Mouse (Mus musculus) kidney, embryonic 16.5 days (tissue): ENCODE data around the gene Wipf3. TPM values are rescaled to one million over a fixed set of nuclear protein-coding genes. Genes with fewer than 3 reads are reported as not detected.

Source experiments
- ATAC-seq: fragments of 200-750 bp; cut with Nextera tagmentation; 2 replicates; pipeline ENCODE4 v1.8.0; 2017; ENCODE audit warnings: moderate TSS enrichment; ENCODE audit not compliant: low FRiP score, low TSS enrichment
- H3K27ac ChIP-seq: fragments of 300-500 bp; sonication (generic); 2 replicates; pipeline ENCODE4 v1.5.1; 2014; ENCODE audit warnings: low read length
- H3K27me3 ChIP-seq: fragments of 300-500 bp; sonication (generic); 2 replicates; pipeline ENCODE4 v1.6.1; 2014; ENCODE audit warnings: low read length, control low read depth, mixed read lengths; ENCODE audit not compliant: insufficient read depth
- H3K36me3 ChIP-seq: fragments of 300-500 bp; sonication (generic); 2 replicates; pipeline ENCODE4 v1.6.1; 2014; ENCODE audit warnings: low read length, control low read depth, mixed read lengths; ENCODE audit not compliant: insufficient read depth
- H3K4me1 ChIP-seq: fragments of 300-500 bp; sonication (generic); 2 replicates; pipeline ENCODE4 v1.6.1; 2014; ENCODE audit warnings: low read length, control low read depth, mixed read lengths; ENCODE audit not compliant: insufficient read depth
- H3K4me2 ChIP-seq: fragments of 300-500 bp; sonication (generic); replicated peaks from 2 replicates; pipeline ENCODE4 v1.6.1; 2014; ENCODE audit warnings: low read depth, low read length
- H3K4me3 ChIP-seq: fragments of 300-500 bp; sonication (generic); 2 replicates; pipeline ENCODE4 v1.5.1; 2014; ENCODE audit warnings: mild to moderate bottlenecking, low read length
- H3K9ac ChIP-seq: fragments of 300-500 bp; sonication (generic); replicated peaks from 2 replicates; pipeline ENCODE4 v1.6.1; 2014; ENCODE audit warnings: low read length
- H3K9me3 ChIP-seq: fragments of 300-500 bp; sonication (generic); 2 replicates; pipeline ENCODE4 v1.6.1; 2016; ENCODE audit warnings: low read length, control low read depth
- WGBS: fragments of 180-500 bp; shearing (Covaris S2); extraction: QIAGEN DNeasy Blood & Tissue Kit; methylation state at CpG from one replicate; pipeline ENCODE4 v1.1.7; 2014; 5-methylcytosine and 5-hydroxymethylcytosine counted together
- polyA plus RNA-seq: library from polyadenylated mRNA; unstranded; fragments of >200 nt; fragmentation: Nextera tagmentation; extraction: Ambion mirVana; gene quantifications from 2 replicates; pipeline ENCODE4 v1.2.1, GENCODE M21; 2015

Gene Wipf3
- polyA plus RNA-seq, 1 experiment from 2014 or later, result 3.1 TPM

DNA sequence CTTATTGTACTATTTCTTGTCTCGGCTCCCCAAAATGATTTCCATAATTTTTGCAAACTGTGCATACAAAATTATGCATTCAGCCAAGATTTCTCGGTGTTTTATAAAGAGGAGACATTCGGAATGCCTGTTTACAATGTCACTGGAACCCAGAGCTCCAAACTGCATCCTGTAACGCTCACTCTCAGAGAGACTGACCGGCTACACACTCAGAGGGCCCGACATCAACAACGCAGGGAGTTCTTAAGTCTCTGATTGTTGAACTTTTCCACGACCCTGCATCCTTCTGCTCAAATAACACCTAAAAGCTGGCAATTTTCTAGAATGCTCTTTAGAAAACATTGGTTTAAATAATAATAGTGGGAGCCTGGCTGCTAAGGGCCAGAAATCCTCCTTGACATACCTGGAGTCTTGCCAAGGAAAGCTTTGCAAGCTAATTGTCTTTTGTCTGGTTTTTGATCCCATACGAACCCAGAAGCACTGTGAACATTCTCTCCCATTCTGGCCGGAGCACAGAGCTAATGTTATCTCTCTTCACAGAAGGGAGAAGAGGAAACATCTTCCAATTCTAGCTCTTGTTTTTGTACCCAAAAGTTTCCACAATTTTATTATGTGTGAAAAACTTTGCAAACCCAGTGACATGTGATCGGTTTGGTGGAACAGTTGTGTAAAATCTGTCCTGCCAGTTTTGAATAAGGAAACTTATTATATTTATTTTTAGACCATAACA, 30.0 kb upstream of the Wipf3 start:
- WGBS, result 42% methylated on average over 11 of the region's 11 CpGs
- H3K4me1 ChIP-seq, result peaks cover 4% of the 10 kb centered on the region; the same call in 1 of the 2 replicates
- H3K9me3 ChIP-seq, result no peaks in the 10 kb centered on the region
- no peaks in the 10 kb centered on the region for H3K27me3 ChIP-seq
- H3K36me3 ChIP-seq, result no peaks in the 10 kb centered on the region
- no peak; the same call in 1 of the 2 replicates for ATAC-seq
- H3K27ac ChIP-seq, result no peak overlapping the region
- no peak overlapping the region for H3K4me2 ChIP-seq
- no peak overlapping the region for H3K4me3 ChIP-seq
- no peak overlapping the region for H3K9ac ChIP-seq

- 86% methylated on average over 2 of the region's 2 CpGs for WGBS
- no peak for ATAC-seq
Measured at GRCm38 (mm10) chr6:54401503-54401902, 27.9 kb upstream of the Wipf3 start.

DNA sequence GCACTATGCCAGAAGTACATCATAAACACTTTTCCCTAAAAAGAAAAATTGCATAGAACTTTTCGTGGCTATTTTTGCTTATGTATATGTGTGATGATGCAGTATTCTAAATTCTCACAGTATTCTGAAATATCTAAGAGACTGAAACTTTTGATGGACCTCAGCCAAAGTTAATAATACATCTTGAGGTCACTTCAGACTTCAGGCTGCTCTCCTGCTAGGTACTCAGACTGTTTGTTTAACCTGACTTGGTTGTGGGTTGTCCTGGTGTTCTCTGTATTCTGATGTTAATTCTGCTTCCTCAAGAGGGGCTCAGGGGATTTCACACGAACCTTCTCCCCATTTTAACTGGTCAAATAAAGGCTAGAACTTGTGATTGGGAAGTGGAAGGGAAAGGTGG, 24.5 kb upstream of the Wipf3 start:
- Histone ChIP-seq H3K9ac (no peak overlapping the region), H3K27me3 (no peaks in the 10 kb centered on the region), H3K27ac (no peak overlapping the region), H3K9me3 (no peaks in the 10 kb centered on the region), H3K4me3 (no peak overlapping the region), H3K4me1 (no peaks in the 10 kb centered on the region), H3K4me2 (no peak overlapping the region), H3K36me3 (no peaks in the 10 kb centered on the region)
- no peak for ATAC-seq
- WGBS, result 52% methylated on average over 2 of the region's 2 CpGs

More at GRCm38 (mm10) chr6:54401503-54401902, 27.9 kb upstream of the Wipf3 start:
- no peak overlapping the region for H3K4me3 ChIP-seq
- H3K27ac ChIP-seq, result no peak overlapping the region
- H3K4me1 ChIP-seq, result peaks cover 4% of the 10 kb centered on the region; the same call in 1 of the 2 replicates
- no peaks in the 10 kb centered on the region for H3K9me3 ChIP-seq
- H3K9ac ChIP-seq, result no peak overlapping the region
- H3K27me3 ChIP-seq, result no peaks in the 10 kb centered on the region
- no peak overlapping the region for H3K4me2 ChIP-seq
- no peaks in the 10 kb centered on the region for H3K36me3 ChIP-seq

DNA sequence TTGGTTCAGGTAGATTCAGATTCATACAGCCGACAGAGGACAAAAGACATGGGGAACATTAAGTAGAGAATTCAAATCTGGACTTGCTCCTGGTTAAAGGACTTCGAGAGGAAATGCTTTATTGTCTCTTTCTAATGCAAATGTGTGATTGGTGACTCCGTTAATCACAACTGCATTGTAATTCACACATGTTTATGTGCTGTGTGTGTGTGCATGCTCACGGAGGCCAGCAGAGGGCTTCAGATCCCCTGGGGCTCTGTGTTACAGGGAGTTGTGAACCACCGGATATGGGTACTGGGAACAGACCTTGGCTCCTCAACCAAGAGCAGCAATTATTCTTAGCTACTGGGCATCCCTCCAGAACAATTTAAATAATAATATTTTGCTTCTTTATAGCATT, 23.3 kb upstream of the Wipf3 start:
- Histone ChIP-seq H3K9me3 (no peaks in the 10 kb centered on the region), H3K4me2 (no peak overlapping the region), H3K27me3 (no peaks in the 10 kb centered on the region), H3K36me3 (no peaks in the 10 kb centered on the region), H3K27ac (no peak overlapping the region), H3K9ac (no peak overlapping the region), H3K4me3 (no peak overlapping the region), H3K4me1 (no peaks in the 10 kb centered on the region)
- ATAC-seq, result no peak
- WGBS, result 91% methylated on average over 5 of the region's 5 CpGs

GRCm38 (mm10) chr6:54409271-54409670, 20.1 kb upstream of the Wipf3 start:
- no peaks in the 10 kb centered on the region for H3K9me3 ChIP-seq
- no peak overlapping the region for H3K4me3 ChIP-seq
- H3K27ac ChIP-seq, result no peak overlapping the region
- no peak overlapping the region for H3K4me2 ChIP-seq
- no peaks in the 10 kb centered on the region for H3K4me1 ChIP-seq
- H3K9ac ChIP-seq, result no peak overlapping the region
- no peaks in the 10 kb centered on the region for H3K27me3 ChIP-seq
- ATAC-seq, result no peak
- 35% methylated on average over 6 of the region's 6 CpGs for WGBS
- H3K36me3 ChIP-seq, result no peaks in the 10 kb centered on the region

DNA sequence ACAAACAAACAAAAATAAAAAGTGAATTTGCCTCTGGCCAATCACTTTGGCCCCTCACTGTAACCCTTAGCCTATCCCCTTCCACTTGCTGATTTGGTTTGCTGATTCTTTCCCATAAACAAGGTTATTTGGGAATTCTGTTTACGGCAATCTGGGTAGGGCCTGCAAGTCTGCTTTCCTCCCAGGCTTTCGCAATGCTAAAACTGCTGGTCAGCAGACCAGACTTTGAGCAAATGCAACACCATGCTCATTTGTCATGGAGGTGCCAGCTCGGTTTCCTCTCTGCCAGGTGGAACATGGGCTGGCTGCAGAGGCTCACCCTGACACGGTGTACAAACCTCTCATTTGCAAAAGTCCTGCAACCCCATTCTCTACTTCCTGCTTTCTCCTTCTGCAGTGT, 19.0 kb upstream of the Wipf3 start:
- Histone ChIP-seq H3K27me3 (no peaks in the 10 kb centered on the region), H3K4me2 (no peak overlapping the region), H3K4me1 (no peaks in the 10 kb centered on the region), H3K36me3 (no peaks in the 10 kb centered on the region), H3K9me3 (0 out of 2 replicates have a peak, but pooled peaks cover 4% of the 10 kb centered on the region), H3K27ac (no peak overlapping the region), H3K9ac (no peak overlapping the region), H3K4me3 (no peak overlapping the region)
- no peak for ATAC-seq
- WGBS, result 65% methylated on average over 4 of the region's 4 CpGs

GRCm38 (mm10) chr6:54411591-54411990, 17.8 kb upstream of the Wipf3 start:
- ATAC-seq, result no peak
- H3K4me1 ChIP-seq, result no peaks in the 10 kb centered on the region
- no peak overlapping the region for H3K9ac ChIP-seq
- no peaks in the 10 kb centered on the region for H3K27me3 ChIP-seq
- H3K27ac ChIP-seq, result no peak overlapping the region
- H3K9me3 ChIP-seq, result 0 out of 2 replicates have a peak, but pooled peaks cover 4% of the 10 kb centered on the region
- no peaks in the 10 kb centered on the region for H3K36me3 ChIP-seq
- H3K4me3 ChIP-seq, result no peak overlapping the region
- 66% methylated on average over 8 of the region's 8 CpGs for WGBS
- no peak overlapping the region for H3K4me2 ChIP-seq

DNA sequence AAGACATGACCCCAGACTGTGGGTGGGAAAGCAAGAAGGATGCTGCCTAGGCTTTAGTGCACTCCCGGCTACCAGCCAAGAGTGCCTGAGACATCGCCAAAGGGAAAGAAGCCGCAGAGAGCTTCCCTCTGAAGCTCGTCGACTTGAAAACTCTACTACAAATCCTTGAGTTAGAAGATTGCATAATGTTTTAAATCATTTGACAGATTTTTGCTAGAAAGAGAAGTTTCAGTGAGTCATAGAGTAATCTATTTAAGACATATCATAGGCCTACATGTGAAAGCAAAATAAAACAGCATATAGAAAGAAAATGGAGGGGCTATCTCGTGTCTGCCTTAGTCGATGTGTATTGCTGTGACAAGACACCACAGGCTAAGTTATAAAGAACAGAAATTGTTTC, 16.5 kb upstream of the Wipf3 start:
- H3K36me3 ChIP-seq, result no peaks in the 10 kb centered on the region
- H3K4me2 ChIP-seq, result no peak overlapping the region
- H3K4me1 ChIP-seq, result no peaks in the 10 kb centered on the region
- H3K27me3 ChIP-seq, result no peaks in the 10 kb centered on the region
- H3K27ac ChIP-seq, result no peak overlapping the region
- no peak overlapping the region for H3K9ac ChIP-seq
- ATAC-seq, result no peak
- H3K4me3 ChIP-seq, result no peak overlapping the region
- 0 out of 2 replicates have a peak, but pooled peaks cover 4% of the 10 kb centered on the region for H3K9me3 ChIP-seq
- WGBS, result 89% methylated on average over 7 of the region's 7 CpGs

GRCm38 (mm10) chr6:54425230-54425629, 4.2 kb upstream of the Wipf3 start:
- Histone ChIP-seq H3K9ac (no peak overlapping the region), H3K27me3 (peaks cover 18% of the 10 kb centered on the region; the same call in 1 of the 2 replicates), H3K4me2 (no peak overlapping the region), H3K36me3 (no peaks in the 10 kb centered on the region), H3K4me1 (peaks cover 12% of the 10 kb centered on the region), H3K9me3 (no peaks in the 10 kb centered on the region), H3K27ac (no peak overlapping the region), H3K4me3 (no peak overlapping the region)
- WGBS, result 84% methylated on average over 8 of the region's 8 CpGs
- no peak for ATAC-seq

- Histone ChIP-seq H3K4me3 (peak overlapping the region; percentile 57), H3K9ac (peak overlapping the region; percentile 65), H3K4me2 (peak overlapping the region; percentile 92), H3K36me3 (no peaks in the 10 kb centered on the region), H3K27ac (no peak overlapping the region), H3K27me3 (peaks cover 30% of the 10 kb centered on the region), H3K4me1 (peaks cover 12% of the 10 kb centered on the region), H3K9me3 (no peaks in the 10 kb centered on the region)
- 3% methylated on average over 14 of the region's 14 CpGs for WGBS
- ATAC-seq, result no peak
Measured at GRCm38 (mm10) chr6:54428850-54429446, 455 bp upstream of the Wipf3 start.
